Mouse (Mus musculus) midbrain, embryonic 13.5 days (tissue): ENCODE data around the gene Msmo1. TPM values are rescaled to one million over a fixed set of nuclear protein-coding genes. Genes with fewer than 3 reads are reported as not detected.

Experiments used
- ATAC-seq: fragments of 200-750 bp; cut with Nextera tagmentation; 2 replicates; pipeline ENCODE4 v1.8.0; 2017; ENCODE audit warnings: mild to moderate bottlenecking, moderate TSS enrichment, moderate library complexity
- H3K27ac ChIP-seq: fragments of 300-500 bp; sonication (generic); 2 replicates; pipeline ENCODE4 v1.5.1; 2015; ENCODE audit warnings: inconsistent platforms, mild to moderate bottlenecking, moderate library complexity
- H3K27me3 ChIP-seq: fragments of 300-500 bp; sonication (generic); 2 replicates; pipeline ENCODE4 v1.6.1; 2015; ENCODE audit warnings: mild to moderate bottlenecking, inconsistent platforms
- H3K36me3 ChIP-seq: fragments of 300-500 bp; sonication (generic); 2 replicates; pipeline ENCODE4 v1.6.1; 2015; ENCODE audit warnings: mild to moderate bottlenecking, inconsistent platforms
- H3K4me1 ChIP-seq: fragments of 300-500 bp; sonication (generic); replicated peaks from 2 replicates; pipeline ENCODE4 v1.6.1; 2015; ENCODE audit warnings: inconsistent platforms
- H3K4me2 ChIP-seq: fragments of 300-500 bp; sonication (generic); replicated peaks from 2 replicates; pipeline ENCODE4 v1.6.1; 2015; ENCODE audit warnings: moderate library complexity, mild to moderate bottlenecking, inconsistent platforms
- H3K4me3 ChIP-seq: fragments of 300-500 bp; sonication (generic); replicated peaks from 2 replicates; pipeline ENCODE4 v1.5.1; 2015; ENCODE audit warnings: mild to moderate bottlenecking, inconsistent platforms
- H3K9ac ChIP-seq: fragments of 300-500 bp; sonication (generic); replicated peaks from 2 replicates; pipeline ENCODE4 v1.6.1; 2015; ENCODE audit warnings: mild to moderate bottlenecking, inconsistent platforms
- H3K9me3 ChIP-seq: fragments of 300-500 bp; sonication (generic); 2 replicates; pipeline ENCODE4 v1.6.1; 2016; ENCODE audit warnings: mild to moderate bottlenecking, inconsistent platforms
- WGBS: fragments of 180-500 bp; shearing (Covaris S2); methylation state at CpG from one replicate; pipeline ENCODE4 v1.1.7; 2015; 5-methylcytosine and 5-hydroxymethylcytosine counted together
- polyA plus RNA-seq: library from polyadenylated mRNA; unstranded; fragments of >200 nt; fragmentation: Nextera tagmentation; extraction: Ambion mirVana; gene quantifications from 2 replicates; pipeline ENCODE4 v1.2.1, GENCODE M21; 2015

The Msmo1 gene
- polyA plus RNA-seq: 155 and 168 TPM in 2 replicates

DNA sequence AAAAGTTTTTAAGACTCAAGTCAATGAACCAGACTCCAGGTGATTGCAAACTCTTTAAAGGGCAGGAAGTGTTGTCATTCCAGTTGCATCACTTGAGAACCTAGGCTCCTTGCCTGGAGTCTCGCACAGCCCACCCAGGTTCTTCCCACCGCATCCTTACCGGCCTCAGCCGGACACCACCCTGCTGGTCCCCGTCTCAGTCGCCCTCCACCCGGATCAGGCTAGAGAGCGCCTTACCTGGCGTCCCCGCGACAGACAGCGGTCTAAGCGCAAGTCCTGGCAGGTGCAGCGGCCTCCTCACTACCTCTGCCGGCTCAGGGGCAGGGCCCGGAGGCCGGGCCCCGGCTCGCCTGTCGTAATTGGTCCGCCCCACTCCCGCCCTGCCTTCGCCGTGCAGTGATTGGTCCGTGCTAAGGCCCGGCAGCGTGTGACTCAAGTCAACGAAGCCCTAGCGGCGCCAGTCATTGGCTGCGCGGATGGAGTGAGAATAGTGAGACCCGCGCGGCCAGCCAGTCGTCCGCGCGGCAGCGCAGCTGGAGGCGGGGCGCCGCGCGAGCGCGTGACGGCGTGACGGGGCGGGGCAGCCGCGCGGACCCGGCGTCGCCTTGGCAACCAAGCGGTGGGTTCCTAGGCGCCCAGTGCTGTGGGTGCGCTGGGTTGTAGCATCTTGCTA, at the start of gene Msmo1:
TSS of gene Msmo1 (minus strand) at position 522 of the 673 bp plus-strand sequence.
- Histone ChIP-seq H3K9me3 (no peaks in the 10 kb centered on the region), H3K4me3 (peak within 1 kb of the TSS; percentile 83), H3K9ac (peak within 1 kb of the TSS; percentile 82), H3K4me1 (peaks cover 50% of the 10 kb centered on the region), H3K27ac (peak within 1 kb of the TSS; percentile 81), H3K27me3 (no peaks in the 10 kb centered on the region), H3K4me2 (peak within 1 kb of the TSS; percentile 66), H3K36me3 (peaks cover 26% of the 10 kb centered on the region)
- ATAC-seq: peak; percentile 100
- under 1% methylated on average over 60 of the region's 60 CpGs for WGBS

DNA sequence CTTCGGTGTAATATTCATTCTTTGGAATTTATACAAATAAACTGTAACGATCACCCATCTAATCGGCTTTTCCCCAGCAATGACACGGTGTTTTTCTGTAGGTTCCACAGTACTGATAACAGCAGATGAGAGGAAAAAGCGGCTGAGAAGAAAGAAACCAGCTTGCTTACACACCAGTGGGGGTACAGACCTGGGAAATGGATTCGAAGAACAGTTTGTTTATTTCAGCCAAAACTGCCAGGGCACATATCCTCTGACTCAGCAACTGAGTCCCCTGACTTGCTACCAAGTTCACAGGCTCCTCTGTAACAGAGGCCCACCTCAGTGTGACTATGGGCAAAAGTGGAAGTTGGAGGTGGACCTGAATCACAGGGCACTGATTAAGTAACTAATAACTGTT, 48.4 kb upstream of the Msmo1 start:
- H3K4me3 ChIP-seq: no peak overlapping the region
- H3K9me3 ChIP-seq: no peaks in the 10 kb centered on the region
- no peak for ATAC-seq
- no peak overlapping the region for H3K9ac ChIP-seq
- peaks cover 13% of the 10 kb centered on the region; the same call in 1 of the 2 replicates for H3K36me3 ChIP-seq
- H3K27ac ChIP-seq: no peak overlapping the region
- no peaks in the 10 kb centered on the region for H3K27me3 ChIP-seq
- 91% methylated on average over 6 of the region's 6 CpGs for WGBS
- no peak overlapping the region for H3K4me2 ChIP-seq
- no peaks in the 10 kb centered on the region for H3K4me1 ChIP-seq

- Histone ChIP-seq H3K9me3 (no peaks in the 10 kb centered on the region), H3K27me3 (no peaks in the 10 kb centered on the region), H3K9ac (no peak overlapping the region), H3K4me2 (no peak overlapping the region), H3K27ac (no peak overlapping the region), H3K36me3 (peaks cover 13% of the 10 kb centered on the region; the same call in 1 of the 2 replicates), H3K4me1 (no peaks in the 10 kb centered on the region), H3K4me3 (no peak overlapping the region)
- 74% methylated on average over 9 of the region's 9 CpGs for WGBS
- peak; percentile 50; the same call in 1 of the 2 replicates for ATAC-seq
These were observed 44.3 kb upstream of the Msmo1 start for GRCm38 (mm10) chr8:64777925-64778324.

GRCm38 (mm10) chr8:64774136-64774535, 40.5 kb upstream of the Msmo1 start:
- H3K4me1 ChIP-seq: no peaks in the 10 kb centered on the region
- 94% methylated on average over 6 of the region's 6 CpGs for WGBS
- no peaks in the 10 kb centered on the region for H3K27me3 ChIP-seq
- peaks cover 10% of the 10 kb centered on the region; the same call in 1 of the 2 replicates for H3K36me3 ChIP-seq
- no peak overlapping the region for H3K4me2 ChIP-seq
- no peak overlapping the region for H3K9ac ChIP-seq
- ATAC-seq: no peak
- no peak overlapping the region for H3K27ac ChIP-seq
- no peaks in the 10 kb centered on the region for H3K9me3 ChIP-seq
- no peak overlapping the region for H3K4me3 ChIP-seq

- H3K4me1 ChIP-seq: no peaks in the 10 kb centered on the region
- H3K9me3 ChIP-seq: no peaks in the 10 kb centered on the region
- 0 out of 2 replicates have a peak, but pooled peaks cover 2% of the 10 kb centered on the region for H3K36me3 ChIP-seq
- H3K27me3 ChIP-seq: no peaks in the 10 kb centered on the region
- no peak overlapping the region for H3K4me3 ChIP-seq
- no peak for ATAC-seq
- H3K9ac ChIP-seq: no peak overlapping the region
- WGBS: 92% methylated on average over 7 of the region's 7 CpGs
- no peak overlapping the region for H3K4me2 ChIP-seq
- no peak overlapping the region for H3K27ac ChIP-seq
These were observed 37.2 kb upstream of the Msmo1 start for GRCm38 (mm10) chr8:64770814-64771213.

DNA sequence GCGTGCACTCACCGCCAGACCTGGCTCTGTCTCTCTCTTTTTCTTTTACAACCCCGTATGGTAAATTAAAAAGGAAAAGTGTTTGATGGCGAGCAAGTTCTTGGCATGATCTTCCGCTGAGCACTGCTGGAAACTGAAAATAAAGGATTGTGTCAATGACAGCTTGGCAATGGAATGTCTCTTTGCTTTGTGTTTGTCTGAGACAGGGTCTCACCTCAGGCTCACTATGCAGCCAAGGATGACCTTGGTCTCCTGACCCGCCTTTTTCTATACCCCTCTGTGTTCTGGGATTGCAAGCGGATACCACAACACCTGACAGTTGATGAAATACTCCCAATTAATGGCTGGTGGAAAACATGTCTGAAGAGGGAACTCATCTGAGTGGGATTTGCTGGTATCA, 36.0 kb upstream of the Msmo1 start:
- no peak overlapping the region for H3K9ac ChIP-seq
- ATAC-seq: no peak
- no peak overlapping the region for H3K4me3 ChIP-seq
- H3K9me3 ChIP-seq: no peaks in the 10 kb centered on the region
- no peaks in the 10 kb centered on the region for H3K4me1 ChIP-seq
- 0 out of 2 replicates have a peak, but pooled peaks cover 2% of the 10 kb centered on the region for H3K36me3 ChIP-seq
- no peaks in the 10 kb centered on the region for H3K27me3 ChIP-seq
- WGBS: 81% methylated on average over 7 of the region's 7 CpGs
- no peak overlapping the region for H3K4me2 ChIP-seq
- no peak overlapping the region for H3K27ac ChIP-seq

GRCm38 (mm10) chr8:64768645-64769044, 35.1 kb upstream of the Msmo1 start:
- Histone ChIP-seq H3K27ac (no peak overlapping the region), H3K9ac (no peak overlapping the region), H3K27me3 (no peaks in the 10 kb centered on the region), H3K4me1 (no peaks in the 10 kb centered on the region), H3K36me3 (0 out of 2 replicates have a peak, but pooled peaks cover 2% of the 10 kb centered on the region), H3K9me3 (no peaks in the 10 kb centered on the region), H3K4me3 (no peak overlapping the region), H3K4me2 (no peak overlapping the region)
- ATAC-seq: no peak
- 91% methylated on average over 7 of the region's 9 CpGs for WGBS

DNA sequence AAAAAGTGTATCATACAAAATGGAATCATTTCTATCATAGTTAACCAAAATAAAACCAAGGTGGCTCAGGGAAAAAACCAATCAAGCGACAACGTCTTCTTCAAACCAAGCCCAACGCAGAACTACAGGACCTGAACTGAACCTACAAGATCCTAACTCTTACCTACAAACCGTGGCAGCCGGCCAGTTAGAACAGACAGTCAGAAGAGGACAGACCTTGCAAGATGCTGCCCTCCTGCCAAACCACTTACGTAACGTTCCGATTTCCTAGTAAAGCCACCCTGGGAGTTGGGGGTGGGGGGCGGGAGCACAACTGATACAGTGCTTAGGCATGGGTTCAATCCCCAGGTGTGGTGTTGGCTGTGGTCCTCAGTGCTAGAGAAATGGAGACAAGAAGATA, 33.5 kb upstream of the Msmo1 start:
- Histone ChIP-seq H3K9me3 (no peaks in the 10 kb centered on the region), H3K4me2 (no peak overlapping the region), H3K27ac (no peak overlapping the region), H3K4me1 (no peaks in the 10 kb centered on the region), H3K36me3 (0 out of 2 replicates have a peak, but pooled peaks cover 2% of the 10 kb centered on the region), H3K4me3 (no peak overlapping the region), H3K27me3 (no peaks in the 10 kb centered on the region), H3K9ac (no peak overlapping the region)
- ATAC-seq: no peak
- WGBS: 95% methylated on average over 9 of the region's 9 CpGs

DNA sequence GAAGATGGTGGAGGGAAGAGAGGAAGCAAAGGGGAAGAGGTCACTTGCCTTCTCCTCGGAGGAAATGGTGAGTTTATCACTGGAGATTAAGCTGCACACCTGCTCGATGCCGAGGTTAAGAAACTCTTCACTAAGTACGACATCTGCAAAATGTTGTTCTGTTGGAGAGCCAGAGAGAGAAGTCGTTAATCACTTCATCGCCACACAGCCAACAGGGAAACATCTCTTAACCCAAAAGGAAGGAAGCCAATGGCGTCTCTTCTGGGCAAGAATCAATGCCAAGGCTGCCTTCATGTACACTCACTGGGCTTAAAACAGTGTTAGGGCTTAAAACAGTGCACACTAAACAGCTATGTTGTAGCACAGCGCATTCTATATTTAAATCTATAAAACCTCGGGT, 30.5 kb upstream of the Msmo1 start:
- 94% methylated on average over 9 of the region's 9 CpGs for WGBS
- ATAC-seq: no peak

GRCm38 (mm10) chr8:64762751-64763150, 29.2 kb upstream of the Msmo1 start:
- peaks cover 13% of the 10 kb centered on the region for H3K36me3 ChIP-seq
- no peak overlapping the region for H3K4me2 ChIP-seq
- H3K9ac ChIP-seq: no peak overlapping the region
- no peak overlapping the region for H3K27ac ChIP-seq
- ATAC-seq: no peak
- WGBS: 88% methylated on average over 1 of the region's 1 CpGs
- no peaks in the 10 kb centered on the region for H3K9me3 ChIP-seq
- no peak overlapping the region for H3K4me3 ChIP-seq
- H3K27me3 ChIP-seq: no peaks in the 10 kb centered on the region
- no peaks in the 10 kb centered on the region for H3K4me1 ChIP-seq

More for the DNA sequence above, 30.5 kb upstream of the Msmo1 start:
- Histone ChIP-seq H3K4me2 (no peak overlapping the region), H3K4me3 (no peak overlapping the region), H3K27me3 (no peaks in the 10 kb centered on the region), H3K36me3 (peaks cover 7% of the 10 kb centered on the region), H3K9me3 (no peaks in the 10 kb centered on the region), H3K4me1 (no peaks in the 10 kb centered on the region), H3K27ac (no peak overlapping the region), H3K9ac (no peak overlapping the region)

GRCm38 (mm10) chr8:64761430-64761829, 27.8 kb upstream of the Msmo1 start:
- Histone ChIP-seq H3K4me1 (no peaks in the 10 kb centered on the region), H3K4me3 (no peak overlapping the region)
- WGBS: 78% methylated on average over 8 of the region's 8 CpGs

DNA sequence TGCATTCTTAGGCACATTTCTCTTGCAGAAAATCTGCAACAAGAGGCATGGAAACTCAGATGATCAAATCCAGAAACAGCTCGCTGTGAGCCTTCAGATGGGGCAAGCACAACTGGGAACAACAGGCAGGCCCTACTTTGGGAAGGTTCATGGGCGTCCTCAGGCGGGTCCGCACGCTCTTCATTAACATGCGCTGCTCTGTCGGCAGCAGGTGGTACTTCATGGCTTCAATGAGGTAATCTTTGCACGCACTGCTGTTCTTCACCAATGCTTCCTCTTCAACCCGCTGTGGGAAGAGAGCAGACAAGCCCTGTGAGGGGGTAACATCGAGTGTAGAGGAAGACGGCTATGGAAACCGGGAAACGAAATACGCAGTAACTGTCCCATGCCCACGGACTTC, 24.4 kb upstream of the Msmo1 start:
- no peak for ATAC-seq
- Histone ChIP-seq H3K9me3 (no peaks in the 10 kb centered on the region), H3K27me3 (no peaks in the 10 kb centered on the region), H3K4me3 (no peak overlapping the region), H3K9ac (no peak overlapping the region), H3K36me3 (peaks cover 39% of the 10 kb centered on the region), H3K27ac (no peak overlapping the region), H3K4me1 (no peaks in the 10 kb centered on the region), H3K4me2 (no peak overlapping the region)
- WGBS: 92% methylated on average over 15 of the region's 15 CpGs

More at GRCm38 (mm10) chr8:64761430-64761829, 27.8 kb upstream of the Msmo1 start:
- no peak overlapping the region for H3K9ac ChIP-seq
- no peaks in the 10 kb centered on the region for H3K27me3 ChIP-seq
- H3K27ac ChIP-seq: no peak overlapping the region
- H3K9me3 ChIP-seq: no peaks in the 10 kb centered on the region
- 0 out of 2 replicates have a peak, but pooled peaks have one; percentile 25 for ATAC-seq
- peaks cover 20% of the 10 kb centered on the region for H3K36me3 ChIP-seq
- H3K4me2 ChIP-seq: no peak overlapping the region
